Mouse (Mus musculus): ENCODE data around the gene Zfyve19. TPM values are rescaled to one million over a fixed set of nuclear protein-coding genes. Genes with fewer than 3 reads are reported as not detected.

The Zfyve19 gene
- polyA plus RNA-seq, 1 experiment from 2014 or later, result 38.7 TPM

DNA sequence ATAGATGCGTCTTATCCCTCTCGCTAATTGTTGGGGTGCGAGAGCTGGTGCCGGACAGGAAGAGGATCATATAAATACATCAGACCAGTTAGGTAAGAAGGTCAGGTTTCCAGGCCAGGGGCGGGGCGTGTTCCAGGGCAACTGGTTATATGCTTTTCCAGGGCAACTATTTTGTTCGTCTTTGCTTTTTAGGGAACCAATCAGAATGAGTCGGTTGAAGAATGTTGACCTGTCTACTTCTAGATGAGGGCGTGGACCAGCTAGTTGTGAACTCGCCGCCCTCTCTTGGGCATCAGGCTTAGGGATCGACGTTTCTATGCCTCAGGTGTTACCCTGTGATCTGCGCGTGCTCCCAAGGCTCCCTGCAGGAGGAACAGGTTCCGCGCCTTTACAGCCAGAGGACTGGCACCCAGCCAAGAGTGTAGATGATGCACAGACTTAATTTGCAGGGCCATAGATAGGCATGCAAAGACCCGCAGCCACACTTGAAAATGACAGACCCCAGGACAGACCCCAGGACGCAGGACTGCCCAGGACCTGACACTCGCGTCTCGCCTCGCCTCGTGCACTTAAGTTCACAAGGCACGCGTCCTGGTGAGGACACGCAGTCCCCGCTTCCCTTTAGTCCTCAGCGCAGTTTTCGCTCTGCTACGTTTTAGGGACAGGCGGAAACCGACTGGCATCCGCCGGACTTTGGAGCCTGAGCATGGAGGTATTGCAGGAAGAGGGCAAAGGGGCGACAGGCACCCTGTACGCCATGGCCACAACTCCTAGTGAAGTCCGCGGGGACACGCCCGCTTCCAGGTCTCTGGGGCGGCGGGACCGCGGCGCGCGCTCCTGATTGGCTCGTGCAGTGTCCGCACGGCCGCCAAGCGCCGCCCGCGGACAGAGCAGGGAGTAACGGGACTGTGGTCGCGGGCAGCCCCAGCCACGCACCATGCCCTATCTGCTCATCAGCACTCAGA is 41.2 kb upstream of the Zfyve19 start, which contains the start of gene Gchfr:
Gene Gchfr, plus strand, starts transcription at position 873 of the 965 bp plus-strand sequence.
- H3K36me3 ChIP-seq (ENCODE audit: control insufficient read depth, insufficient read depth), result no peaks in the 10 kb centered on the region
- peak within 1 kb of the TSS; percentile 79 for H3K27ac ChIP-seq (ENCODE audit: low read depth, low read length)
- TF ChIP-seq CTCF (IDR thresholded peaks at IDR 0.05; ENCODE audit: low read depth), result peak; percentile 50
- no peaks in the 10 kb centered on the region for H3K27me3 ChIP-seq (replicated peaks; ENCODE audit: control insufficient read depth, insufficient read depth, low read length)
- H3K9ac ChIP-seq (ENCODE audit: low read depth, low read length), result peak within 1 kb of the TSS; percentile 35
- H3K9me3 ChIP-seq (ENCODE audit: control insufficient read depth), result no peaks in the 10 kb centered on the region
- H3K4me2 ChIP-seq (replicated peaks; ENCODE audit: low read depth), result peak within 1 kb of the TSS; percentile 81
- ATAC-seq, result peak; percentile 92
- under 1% methylated on average over 60 of the region's 60 CpGs for WGBS
- H3K4me3 ChIP-seq (ENCODE audit: low read depth, low read length), result peak within 1 kb of the TSS; percentile 41
- H3K4me1 ChIP-seq (replicated peaks; ENCODE audit: control insufficient read depth, insufficient read depth, low read length), result no peaks in the 10 kb centered on the region; the same call in 1 of the 2 replicates

DNA sequence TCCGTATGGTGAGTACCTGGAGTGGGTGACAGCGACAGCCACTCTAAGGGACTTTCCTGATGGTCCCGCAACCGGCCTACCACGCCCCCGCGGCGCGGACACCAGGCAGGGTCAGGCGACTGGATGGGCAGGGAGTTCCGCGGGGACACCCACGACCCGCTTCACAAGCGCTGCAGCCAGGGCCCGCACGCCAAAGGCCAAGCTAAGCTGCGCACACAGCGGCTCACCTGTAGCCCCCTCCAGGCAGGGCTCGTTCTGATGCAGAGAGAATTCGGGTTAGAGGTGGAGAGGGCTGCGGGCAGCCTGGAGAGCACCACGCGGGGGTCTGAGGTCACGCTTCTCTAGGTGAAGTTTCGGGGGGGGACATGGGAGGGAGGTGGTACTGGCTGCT is 40.6 kb upstream of the Zfyve19 start:
- Histone ChIP-seq H3K9ac (ENCODE audit: low read depth, low read length) (peak overlapping the region; percentile 35), H3K36me3 (ENCODE audit: control insufficient read depth, insufficient read depth) (no peaks in the 10 kb centered on the region), H3K9me3 (ENCODE audit: control insufficient read depth) (no peaks in the 10 kb centered on the region), H3K4me1 (replicated peaks; ENCODE audit: control insufficient read depth, insufficient read depth, low read length) (no peaks in the 10 kb centered on the region; the same call in 1 of the 2 replicates), H3K4me3 (ENCODE audit: low read depth, low read length) (peak overlapping the region; percentile 41), H3K27me3 (replicated peaks; ENCODE audit: control insufficient read depth, insufficient read depth, low read length) (no peaks in the 10 kb centered on the region), H3K4me2 (replicated peaks; ENCODE audit: low read depth) (peak overlapping the region; percentile 81), H3K27ac (ENCODE audit: low read depth, low read length) (peak overlapping the region; percentile 79)
- 3% methylated on average over 26 of the region's 26 CpGs for WGBS
- no peak for TF ChIP-seq CTCF (IDR thresholded peaks at IDR 0.05; ENCODE audit: low read depth)
- no peak; the same call in 1 of the 2 replicates for ATAC-seq

DNA sequence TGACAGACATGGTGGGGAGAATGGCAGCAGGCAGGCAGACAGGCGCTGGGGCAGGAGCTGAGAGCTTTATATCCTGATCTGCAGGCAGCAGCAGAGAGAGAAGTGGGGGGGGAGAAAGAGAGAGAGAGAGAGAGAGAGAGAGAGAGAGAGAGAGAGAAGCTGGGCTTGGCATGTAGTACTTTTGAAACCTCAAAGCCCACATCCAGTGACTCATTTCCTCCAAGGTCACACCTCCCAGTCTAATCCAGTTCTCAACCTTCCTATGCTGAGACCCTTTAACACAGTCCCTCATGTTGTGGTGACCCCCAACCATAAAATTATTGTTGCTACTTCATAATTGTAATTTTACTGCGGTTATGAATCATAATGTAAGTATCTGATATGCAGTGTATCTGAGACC is 38.1 kb upstream of the Zfyve19 start:
- ATAC-seq, result no peak
- H3K4me1 ChIP-seq (replicated peaks; ENCODE audit: control insufficient read depth, insufficient read depth, low read length), result no peaks in the 10 kb centered on the region
- 84% methylated on average over 2 of the region's 2 CpGs for WGBS
- no peaks in the 10 kb centered on the region for H3K27me3 ChIP-seq (replicated peaks; ENCODE audit: control insufficient read depth, insufficient read depth, low read length)
- H3K36me3 ChIP-seq (ENCODE audit: control insufficient read depth, insufficient read depth), result no peaks in the 10 kb centered on the region
- no peak overlapping the region for H3K9ac ChIP-seq (ENCODE audit: low read depth, low read length)
- no peak overlapping the region for H3K4me2 ChIP-seq (replicated peaks; ENCODE audit: low read depth)
- TF ChIP-seq CTCF (IDR thresholded peaks at IDR 0.05; ENCODE audit: low read depth), result no peak
- H3K27ac ChIP-seq (ENCODE audit: low read depth, low read length), result no peak overlapping the region
- no peaks in the 10 kb centered on the region for H3K9me3 ChIP-seq (ENCODE audit: control insufficient read depth)
- H3K4me3 ChIP-seq (ENCODE audit: low read depth, low read length), result no peak overlapping the region

DNA sequence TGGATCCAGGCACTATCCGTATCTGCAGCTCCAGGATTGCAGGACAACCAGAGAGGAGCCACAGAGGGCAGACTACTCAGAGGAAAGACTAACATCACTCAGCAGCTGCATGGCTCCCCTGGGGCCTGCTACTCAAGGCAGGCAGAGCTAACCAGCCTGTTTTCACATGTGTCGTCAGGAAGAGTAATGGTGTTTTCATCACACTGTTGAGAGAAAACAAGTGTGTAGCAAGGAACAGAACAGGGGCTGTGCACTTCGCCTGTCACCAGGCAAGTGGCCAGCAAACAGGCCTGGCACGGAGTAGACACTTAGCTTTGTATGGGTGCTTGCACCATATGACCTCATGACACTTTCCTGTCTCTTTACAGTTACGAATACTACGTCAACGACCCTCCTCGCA is 36.8 kb upstream of the Zfyve19 start:
- no peak for TF ChIP-seq CTCF (IDR thresholded peaks at IDR 0.05; ENCODE audit: low read depth)
- Histone ChIP-seq H3K4me3 (ENCODE audit: low read depth, low read length) (no peak overlapping the region), H3K36me3 (ENCODE audit: control insufficient read depth, insufficient read depth) (no peaks in the 10 kb centered on the region), H3K9me3 (ENCODE audit: control insufficient read depth) (no peaks in the 10 kb centered on the region), H3K9ac (ENCODE audit: low read depth, low read length) (no peak overlapping the region), H3K27ac (ENCODE audit: low read depth, low read length) (no peak overlapping the region), H3K27me3 (replicated peaks; ENCODE audit: control insufficient read depth, insufficient read depth, low read length) (no peaks in the 10 kb centered on the region), H3K4me1 (replicated peaks; ENCODE audit: control insufficient read depth, insufficient read depth, low read length) (no peaks in the 10 kb centered on the region), H3K4me2 (replicated peaks; ENCODE audit: low read depth) (no peak overlapping the region)
- no peak for ATAC-seq
- 67% methylated on average over 8 of the region's 8 CpGs for WGBS

DNA sequence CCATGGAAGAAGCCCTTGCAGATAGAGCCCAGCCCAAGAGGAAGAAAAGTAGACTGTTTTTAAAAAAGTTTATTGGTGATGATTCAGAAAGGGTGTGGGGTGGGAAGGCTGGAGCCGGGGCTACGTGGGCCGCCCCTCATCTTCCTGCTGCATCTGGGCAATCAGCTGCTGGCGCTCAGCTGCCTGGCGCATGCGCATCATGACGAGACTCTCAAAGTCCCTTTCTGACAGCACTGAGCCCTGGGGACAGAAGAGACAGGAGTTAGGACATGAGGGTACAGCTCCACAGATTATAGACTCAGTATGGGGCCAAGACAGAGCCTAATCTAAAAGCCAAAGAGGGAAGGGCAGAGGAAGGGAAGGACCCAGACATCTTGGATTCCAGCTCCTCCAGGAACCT is 36.0 kb upstream of the Zfyve19 start:
- ATAC-seq, result no peak
- Histone ChIP-seq H3K27me3 (replicated peaks; ENCODE audit: control insufficient read depth, insufficient read depth, low read length) (no peaks in the 10 kb centered on the region), H3K4me2 (replicated peaks; ENCODE audit: low read depth) (peak overlapping the region; percentile 52; the same call in 1 of the 2 replicates)

DNA sequence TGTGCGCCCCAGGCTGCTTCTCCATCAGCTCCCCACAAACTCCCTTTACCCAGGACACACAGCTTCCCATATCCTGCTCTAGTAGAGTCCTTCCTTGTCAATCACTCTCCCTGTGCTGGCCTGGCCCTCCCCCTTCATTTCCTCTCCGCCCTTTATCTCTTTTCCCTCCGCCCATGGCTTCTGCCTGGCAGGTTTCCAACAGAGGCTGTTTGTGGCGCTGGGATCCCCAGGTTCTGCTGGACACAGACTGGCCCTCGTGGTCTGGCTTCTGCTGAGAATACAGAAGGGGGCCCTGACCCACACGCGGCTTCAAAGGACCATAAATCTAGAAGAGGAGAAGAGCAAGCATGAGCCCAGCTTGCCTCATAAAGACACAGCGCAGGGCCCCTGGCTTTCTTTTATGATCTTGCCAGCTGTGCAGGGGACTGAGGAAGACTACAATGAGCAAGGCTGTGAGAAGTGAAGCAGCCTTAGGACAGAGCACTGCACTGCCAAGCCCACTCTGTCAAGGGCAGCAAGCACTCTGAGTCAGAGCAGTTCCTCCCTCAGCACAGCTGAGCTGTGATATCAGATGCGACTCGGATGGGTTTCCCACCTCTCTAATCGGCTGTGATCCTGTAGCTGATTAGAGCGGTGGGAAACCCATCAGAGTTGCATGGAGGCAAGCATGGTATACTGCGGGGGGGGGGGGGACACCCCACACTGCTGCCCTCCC is 35.4 kb upstream of the Zfyve19 start:
- no peaks in the 10 kb centered on the region for H3K4me1 ChIP-seq (replicated peaks; ENCODE audit: control insufficient read depth, insufficient read depth, low read length)
- H3K9ac ChIP-seq (ENCODE audit: low read depth, low read length), result no peak overlapping the region
- H3K27ac ChIP-seq (ENCODE audit: low read depth, low read length), result peak overlapping the region; percentile 36
- 8% methylated on average over 12 of the region's 13 CpGs for WGBS
- H3K4me3 ChIP-seq (ENCODE audit: low read depth, low read length), result 0 out of 2 replicates have a peak overlapping the region, but pooled peaks have one; percentile 0
- H3K4me2 ChIP-seq (replicated peaks; ENCODE audit: low read depth), result peak overlapping the region; percentile 52
- H3K9me3 ChIP-seq (ENCODE audit: control insufficient read depth), result no peaks in the 10 kb centered on the region
- peak; percentile 56 for ATAC-seq
- TF ChIP-seq CTCF (IDR thresholded peaks at IDR 0.05; ENCODE audit: low read depth), result no peak
- no peaks in the 10 kb centered on the region for H3K36me3 ChIP-seq (ENCODE audit: control insufficient read depth, insufficient read depth)
- H3K27me3 ChIP-seq (replicated peaks; ENCODE audit: control insufficient read depth, insufficient read depth, low read length), result no peaks in the 10 kb centered on the region

More for the DNA sequence above, 36.0 kb upstream of the Zfyve19 start:
- 80% methylated on average over 7 of the region's 7 CpGs for WGBS
- H3K9ac ChIP-seq (ENCODE audit: low read depth, low read length), result no peak overlapping the region
- no peaks in the 10 kb centered on the region for H3K36me3 ChIP-seq (ENCODE audit: control insufficient read depth, insufficient read depth)
- no peak overlapping the region for H3K4me3 ChIP-seq (ENCODE audit: low read depth, low read length)
- no peaks in the 10 kb centered on the region for H3K4me1 ChIP-seq (replicated peaks; ENCODE audit: control insufficient read depth, insufficient read depth, low read length)
- TF ChIP-seq CTCF (IDR thresholded peaks at IDR 0.05; ENCODE audit: low read depth), result no peak
- H3K27ac ChIP-seq (ENCODE audit: low read depth, low read length), result peak overlapping the region; percentile 36; the same call in 1 of the 2 replicates
- H3K9me3 ChIP-seq (ENCODE audit: control insufficient read depth), result no peaks in the 10 kb centered on the region

Data from intestine, postnatal 0 days (tissue).